Mouse (Mus musculus) neural tube, embryonic 14.5 days (tissue): ENCODE data around the gene Fgfr2. TPM values are rescaled to one million over a fixed set of nuclear protein-coding genes. Genes with fewer than 3 reads are reported as not detected.

Experiments used
- ATAC-seq: fragments of 200-750 bp; cut with Nextera tagmentation; 2 replicates; pipeline ENCODE4 v1.8.0; 2017; ENCODE audit warnings: low read depth, mild to moderate bottlenecking, moderate TSS enrichment, moderate library complexity
- H3K27ac ChIP-seq: fragments of 300-500 bp; sonication (generic); 2 replicates; pipeline ENCODE4 v1.5.1; 2014; ENCODE audit warnings: low read depth, mild to moderate bottlenecking, control low read depth, low read length, moderate library complexity, mixed read lengths
- H3K27me3 ChIP-seq: fragments of 300-500 bp; sonication (generic); 2 replicates; pipeline ENCODE4 v1.6.1; 2014; ENCODE audit warnings: low read length; ENCODE audit not compliant: control insufficient read depth, insufficient read depth
- H3K36me3 ChIP-seq: fragments of 300-500 bp; sonication (generic); 2 replicates; pipeline ENCODE4 v1.6.1; 2014; ENCODE audit warnings: low read length, mixed read lengths; ENCODE audit not compliant: control insufficient read depth, insufficient read depth
- H3K4me1 ChIP-seq: fragments of 300-500 bp; sonication (generic); 2 replicates; pipeline ENCODE4 v1.6.1; 2014; ENCODE audit warnings: low read length; ENCODE audit not compliant: control insufficient read depth, insufficient read depth
- H3K4me2 ChIP-seq: fragments of 300-500 bp; sonication (generic); 2 replicates; pipeline ENCODE4 v1.6.1; 2014; ENCODE audit warnings: mild to moderate bottlenecking, low read depth, low read length, control low read depth
- H3K4me3 ChIP-seq: fragments of 300-500 bp; sonication (generic); 2 replicates; pipeline ENCODE4 v1.5.1; 2014; ENCODE audit warnings: low read depth, low read length, control low read depth, mixed read lengths
- H3K9ac ChIP-seq: fragments of 300-500 bp; sonication (generic); replicated peaks from 2 replicates; pipeline ENCODE4 v1.6.1; 2014; ENCODE audit warnings: low read depth, mild to moderate bottlenecking, control low read depth, low read length, mixed read lengths
- H3K9me3 ChIP-seq: fragments of 300-500 bp; sonication (generic); 2 replicates; pipeline ENCODE4 v1.6.1; 2016; ENCODE audit warnings: low read length; ENCODE audit not compliant: control insufficient read depth
- WGBS: fragments of 180-500 bp; shearing (Covaris S2); extraction: QIAGEN DNeasy Blood & Tissue Kit; methylation state at CpG from one replicate; pipeline ENCODE4 v1.1.7; 2014; 5-methylcytosine and 5-hydroxymethylcytosine counted together
- polyA plus RNA-seq: library from polyadenylated mRNA; unstranded; fragments of >200 nt; fragmentation: Nextera tagmentation; extraction: Ambion mirVana; gene quantifications from 2 replicates; pipeline ENCODE4 v1.2.1, GENCODE M21; 2014

Fgfr2 gene
- polyA plus RNA-seq, 1 experiment from 2014 or later, result 28.1 TPM

DNA sequence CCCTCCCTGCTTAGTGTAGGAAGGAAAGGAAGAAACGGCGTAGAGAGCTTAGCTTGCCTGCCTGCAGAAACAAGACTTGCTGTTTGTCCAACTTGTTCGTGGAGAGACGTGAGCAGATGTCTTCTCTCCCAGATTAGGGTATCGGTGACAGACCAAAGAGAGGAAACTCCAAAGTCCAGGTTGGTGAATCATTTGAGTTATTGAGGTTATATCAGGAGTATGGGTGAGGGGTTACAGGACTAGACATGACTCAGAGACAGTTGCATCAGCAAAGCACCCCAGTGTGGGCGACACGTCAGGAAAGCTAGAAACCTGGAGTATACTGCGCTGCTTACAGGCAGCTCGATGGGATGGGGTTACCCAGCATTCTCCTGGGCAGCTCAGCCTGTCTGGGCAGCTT is 2457.8 kb downstream of the Fgfr2 start:
- ATAC-seq, result no peak
- H3K27ac ChIP-seq, result no peak overlapping the region
- H3K9ac ChIP-seq, result no peak overlapping the region
- WGBS, result 98% methylated on average over 9 of the region's 9 CpGs
- no peaks in the 10 kb centered on the region for H3K9me3 ChIP-seq
- H3K36me3 ChIP-seq, result no peaks in the 10 kb centered on the region
- H3K27me3 ChIP-seq, result no peaks in the 10 kb centered on the region
- H3K4me3 ChIP-seq, result no peak overlapping the region
- no peak overlapping the region for H3K4me2 ChIP-seq
- peaks cover 17% of the 10 kb centered on the region for H3K4me1 ChIP-seq

DNA sequence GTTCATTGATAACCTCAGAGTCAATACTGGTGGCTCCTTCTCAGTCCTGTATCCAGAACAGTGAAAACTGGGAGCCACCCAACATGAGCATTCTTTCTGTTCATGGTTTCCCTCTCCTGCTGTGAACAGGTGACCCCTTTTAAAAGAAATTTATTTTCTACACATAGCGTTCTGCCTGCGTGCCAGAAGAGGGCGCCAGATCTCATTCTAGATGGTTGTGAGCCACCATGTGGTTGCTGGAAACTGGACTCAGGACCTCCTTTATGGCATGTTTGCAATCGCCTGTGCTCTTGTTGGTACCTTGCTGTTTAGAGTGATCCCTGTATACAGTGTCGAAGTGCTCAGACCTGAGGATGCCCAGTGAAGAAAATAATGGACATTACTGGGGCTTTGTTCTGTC is 2458.5 kb downstream of the Fgfr2 start:
- H3K27ac ChIP-seq, result no peak overlapping the region
- peaks cover 12% of the 10 kb centered on the region for H3K4me1 ChIP-seq
- 86% methylated on average over 5 of the region's 5 CpGs for WGBS
- no peaks in the 10 kb centered on the region for H3K9me3 ChIP-seq
- H3K36me3 ChIP-seq, result no peaks in the 10 kb centered on the region
- no peaks in the 10 kb centered on the region for H3K27me3 ChIP-seq
- H3K9ac ChIP-seq, result no peak overlapping the region
- ATAC-seq, result no peak
- no peak overlapping the region for H3K4me2 ChIP-seq
- no peak overlapping the region for H3K4me3 ChIP-seq

DNA sequence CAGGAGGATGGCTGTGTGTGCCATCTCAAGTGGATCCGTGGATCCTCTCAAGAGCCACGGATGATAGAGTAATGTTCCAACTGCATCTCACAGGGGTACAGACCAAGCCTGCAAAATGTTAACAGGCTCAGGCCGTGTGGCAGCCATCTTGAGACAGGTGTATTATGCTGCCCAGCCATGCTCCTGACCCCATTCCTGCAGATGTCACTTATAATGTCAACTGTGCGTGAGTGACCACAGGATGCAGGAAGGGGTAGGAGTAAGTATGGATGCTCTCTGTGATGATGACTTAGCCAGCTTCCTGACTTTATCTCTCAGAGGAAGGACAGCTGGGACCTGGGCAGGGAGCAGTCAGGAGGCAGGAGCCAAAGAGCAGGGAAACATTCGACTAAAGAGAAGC is 2459.1 kb downstream of the Fgfr2 start:
- no peak for ATAC-seq
- Histone ChIP-seq H3K9ac (no peak overlapping the region), H3K4me1 (peaks cover 8% of the 10 kb centered on the region), H3K27ac (no peak overlapping the region), H3K9me3 (no peaks in the 10 kb centered on the region), H3K27me3 (no peaks in the 10 kb centered on the region), H3K4me3 (no peak overlapping the region), H3K36me3 (no peaks in the 10 kb centered on the region), H3K4me2 (no peak overlapping the region)
- 97% methylated on average over 5 of the region's 5 CpGs for WGBS

DNA sequence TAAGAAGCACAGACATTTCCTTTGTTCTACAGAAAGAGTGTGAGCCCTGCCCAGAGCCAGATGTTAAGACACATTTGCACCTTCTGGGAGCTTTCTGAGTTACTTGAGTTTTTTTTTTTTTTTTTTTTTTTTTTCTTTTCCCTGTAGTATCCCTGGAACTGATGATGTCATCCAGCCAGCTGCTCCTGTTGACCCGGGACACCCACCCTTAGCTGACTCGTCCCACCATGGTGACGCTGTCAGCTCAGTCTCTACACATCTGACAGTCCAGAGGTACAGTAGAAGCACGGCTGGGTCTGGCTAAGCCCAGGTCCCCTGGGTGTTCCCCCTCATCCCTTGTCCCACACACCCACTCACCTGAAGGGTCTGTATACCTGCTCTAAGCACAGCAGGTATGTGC is 2460.3 kb downstream of the Fgfr2 start:
- no peak overlapping the region for H3K4me3 ChIP-seq
- no peak overlapping the region for H3K4me2 ChIP-seq
- no peaks in the 10 kb centered on the region for H3K9me3 ChIP-seq
- H3K36me3 ChIP-seq, result no peaks in the 10 kb centered on the region
- H3K4me1 ChIP-seq, result no peaks in the 10 kb centered on the region; the same call in 1 of the 2 replicates
- H3K27ac ChIP-seq, result no peak overlapping the region
- no peaks in the 10 kb centered on the region for H3K27me3 ChIP-seq
- WGBS, result 64% methylated on average over 4 of the region's 4 CpGs
- no peak for ATAC-seq
- no peak overlapping the region for H3K9ac ChIP-seq

- no peak overlapping the region for H3K4me2 ChIP-seq
- ATAC-seq, result no peak
- H3K9me3 ChIP-seq, result no peaks in the 10 kb centered on the region
- H3K4me1 ChIP-seq, result no peaks in the 10 kb centered on the region; the same call in 1 of the 2 replicates
- 65% methylated on average over 5 of the region's 5 CpGs for WGBS
- no peaks in the 10 kb centered on the region for H3K27me3 ChIP-seq
- H3K36me3 ChIP-seq, result no peaks in the 10 kb centered on the region
- no peak overlapping the region for H3K4me3 ChIP-seq
- H3K9ac ChIP-seq, result no peak overlapping the region
- no peak overlapping the region for H3K27ac ChIP-seq
Measured at GRCm38 (mm10) chr7:130662250-130662649, 2460.9 kb downstream of the Fgfr2 start.

- no peaks in the 10 kb centered on the region for H3K9me3 ChIP-seq
- no peak overlapping the region for H3K27ac ChIP-seq
- no peaks in the 10 kb centered on the region for H3K27me3 ChIP-seq
- H3K9ac ChIP-seq, result no peak overlapping the region
- 93% methylated on average over 5 of the region's 5 CpGs for WGBS
- no peak overlapping the region for H3K4me2 ChIP-seq
- ATAC-seq, result no peak
- no peaks in the 10 kb centered on the region for H3K36me3 ChIP-seq
- H3K4me3 ChIP-seq, result no peak overlapping the region
- H3K4me1 ChIP-seq, result no peaks in the 10 kb centered on the region; the same call in 1 of the 2 replicates
Measured at GRCm38 (mm10) chr7:130659129-130659528, 2464.0 kb downstream of the Fgfr2 start.

- no peaks in the 10 kb centered on the region for H3K27me3 ChIP-seq
- H3K4me2 ChIP-seq, result no peak overlapping the region
- no peak for ATAC-seq
- H3K27ac ChIP-seq, result no peak overlapping the region
- H3K36me3 ChIP-seq, result no peaks in the 10 kb centered on the region
- no peak overlapping the region for H3K9ac ChIP-seq
- H3K9me3 ChIP-seq, result no peaks in the 10 kb centered on the region
- H3K4me3 ChIP-seq, result no peak overlapping the region
- WGBS, result 82% methylated on average over 13 of the region's 13 CpGs
- H3K4me1 ChIP-seq, result peaks cover 3% of the 10 kb centered on the region; the same call in 1 of the 2 replicates
Measured at GRCm38 (mm10) chr7:130657751-130658150, 2465.4 kb downstream of the Fgfr2 start.

DNA sequence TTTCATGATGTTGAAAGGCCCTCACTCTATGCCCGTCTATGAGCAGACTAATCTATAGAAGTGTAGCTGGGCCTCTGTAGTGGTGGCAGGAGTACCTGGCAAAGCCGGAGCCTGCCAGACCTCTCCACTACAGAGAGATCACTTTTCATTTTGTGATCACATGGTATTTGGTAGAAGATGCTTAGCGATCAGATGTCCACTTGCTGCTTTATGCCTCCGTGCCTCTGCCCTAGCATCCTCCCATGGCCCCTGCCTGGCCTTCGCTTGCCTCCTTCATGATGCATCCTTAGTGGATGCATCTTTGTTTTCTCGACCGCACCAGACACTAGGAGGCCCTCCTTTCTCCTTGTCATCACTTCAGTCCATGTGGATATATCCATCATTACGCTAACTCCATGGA is 2466.2 kb downstream of the Fgfr2 start:
- Histone ChIP-seq H3K27me3 (no peaks in the 10 kb centered on the region), H3K27ac (no peak overlapping the region), H3K36me3 (no peaks in the 10 kb centered on the region), H3K9me3 (no peaks in the 10 kb centered on the region), H3K4me3 (no peak overlapping the region), H3K4me2 (no peak overlapping the region), H3K9ac (no peak overlapping the region), H3K4me1 (peaks cover 3% of the 10 kb centered on the region; the same call in 1 of the 2 replicates)
- WGBS, result 93% methylated on average over 8 of the region's 8 CpGs
- ATAC-seq, result no peak

DNA sequence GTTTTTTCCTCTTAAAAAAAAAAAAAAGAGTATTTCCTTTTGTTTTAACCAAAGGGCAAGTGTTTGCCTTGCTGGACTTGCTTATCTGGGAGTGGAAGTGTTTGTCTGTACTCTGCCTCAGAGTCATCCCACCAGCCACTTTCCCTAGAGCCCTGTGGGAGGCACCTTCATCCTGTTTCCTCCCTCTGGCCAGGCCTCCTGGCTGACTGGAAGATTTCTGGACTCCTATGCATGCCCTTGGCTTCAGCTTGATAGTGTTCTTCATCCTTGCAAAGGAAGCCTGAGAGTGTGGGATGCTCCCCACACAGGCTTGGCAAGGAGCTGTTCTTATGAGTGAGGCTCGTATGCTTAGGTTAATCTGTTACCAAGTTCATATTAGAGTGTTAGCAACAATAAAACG is 2468.6 kb downstream of the Fgfr2 start:
- no peak for ATAC-seq
- WGBS, result 82% methylated on average over 2 of the region's 2 CpGs
- no peaks in the 10 kb centered on the region for H3K36me3 ChIP-seq
- no peaks in the 10 kb centered on the region for H3K27me3 ChIP-seq
- H3K9ac ChIP-seq, result no peak overlapping the region
- peaks cover 3% of the 10 kb centered on the region; the same call in 1 of the 2 replicates for H3K4me1 ChIP-seq
- no peak overlapping the region for H3K27ac ChIP-seq
- H3K4me3 ChIP-seq, result no peak overlapping the region
- no peaks in the 10 kb centered on the region for H3K9me3 ChIP-seq
- H3K4me2 ChIP-seq, result no peak overlapping the region
